8 mouse cellular contexts compared by ENCODE assay signal in genomic region chr7:144940003-144940571, GRCm38 (mm10). TPM values are rescaled to one million over a fixed set of nuclear protein-coding genes. Genes with fewer than 3 reads are reported as not detected.
DNase-seq lines count a peak whose midpoint lies in the region; ATAC-seq and TF ChIP-seq lines count a peak whose summit lies in the region.

No protein-coding gene starts in this region.

- peak overlapping the region; percentile 97 for H3K4me2 ChIP-seq in hindbrain, embryonic 14.5 days (replicated peaks)
- peak overlapping the region; percentile 95 for H3K4me2 ChIP-seq in liver, postnatal 0 days (ENCODE audit: low read depth, low read length)
- peak overlapping the region; percentile 98 for H3K4me2 ChIP-seq in stomach, postnatal 0 days (replicated peaks; ENCODE audit: low read depth)

- H3K9me3 ChIP-seq in forebrain, embryonic 10.5 days, result no peaks in the 10 kb centered on the region
- no peaks in the 10 kb centered on the region for H3K9me3 ChIP-seq in hindbrain, embryonic 14.5 days (ENCODE audit: control insufficient read depth, low read length)
- H3K9me3 ChIP-seq in liver, postnatal 0 days (ENCODE audit: low read length), result no peaks in the 10 kb centered on the region
- no peaks in the 10 kb centered on the region for H3K9me3 ChIP-seq in stomach, postnatal 0 days (ENCODE audit: control insufficient read depth, low read length)

- no peak for TF ChIP-seq CTCF in layer of hippocampus, adult 2 months (conservative IDR thresholded peaks at IDR 0.05)
- TF ChIP-seq CTCF in liver, postnatal 0 days (IDR thresholded peaks at IDR 0.05; ENCODE audit: low read depth), result no peak
- TF ChIP-seq CTCF in stomach, postnatal 0 days (IDR thresholded peaks at IDR 0.05; ENCODE audit: low read depth), result no peak

- under 1% methylated on average over 22 of the region's 22 CpGs for WGBS in forebrain, embryonic 10.5 days
- under 1% methylated on average over 22 of the region's 22 CpGs for WGBS in hindbrain, embryonic 14.5 days
- WGBS in liver, postnatal 0 days (ENCODE audit: insufficient replicate concordance), result 1% methylated on average over 22 of the region's 22 CpGs
- WGBS in stomach, postnatal 0 days, result 2% methylated on average over 19 of the region's 22 CpGs

- H3K27ac ChIP-seq in layer of hippocampus, adult 2 months, result 0 out of 2 replicates have a peak overlapping the region, but pooled peaks have one; percentile 51
- peak overlapping the region; percentile 99 for H3K27ac ChIP-seq in forebrain, embryonic 10.5 days
- H3K27ac ChIP-seq in hindbrain, embryonic 14.5 days, result peak overlapping the region; percentile 48; the same call in 1 of the 2 replicates
- peak overlapping the region; percentile 39; the same call in 1 of the 2 replicates for H3K27ac ChIP-seq in liver, postnatal 0 days (ENCODE audit: low read depth)
- peak overlapping the region; percentile 58 for H3K27ac ChIP-seq in stomach, postnatal 0 days (replicated peaks)

- peaks cover 75% of the 10 kb centered on the region for H3K4me1 ChIP-seq in forebrain, embryonic 10.5 days
- peaks cover 57% of the 10 kb centered on the region for H3K4me1 ChIP-seq in hindbrain, embryonic 14.5 days (replicated peaks; ENCODE audit: control insufficient read depth, insufficient read depth, low read length)
- H3K4me1 ChIP-seq in liver, postnatal 0 days (ENCODE audit: insufficient read depth), result peaks cover 38% of the 10 kb centered on the region
- H3K4me1 ChIP-seq in stomach, postnatal 0 days (replicated peaks; ENCODE audit: control insufficient read depth, insufficient read depth), result peaks cover 9% of the 10 kb centered on the region

- no peak for DNase-seq in layer of hippocampus, adult 2 months (ENCODE audit: low spot score in 2 of 2)
- no peak for DNase-seq in layer of hippocampus, postnatal 25 days (ENCODE audit: extremely low spot score in 1 of 2, low spot score in 1 of 2)
- DNase-seq in forebrain, embryonic 10.5 days (ENCODE audit: extremely low spot score, low spot score), result no peak
- DNase-seq in hindbrain, embryonic 14.5 days (ENCODE audit: low spot score), result no peak
- DNase-seq in liver, postnatal 0 days, result no peak
- DNase-seq in stomach, postnatal 0 days (ENCODE audit: low spot score), result peak; percentile 26
- DNase-seq in spleen, postnatal 4 days (ENCODE audit: low spot score in 2 of 2), result no peak
- DNase-seq in layer of hippocampus, adult 9-10 months (ENCODE audit: low spot score), result no peak

- peak overlapping the region; percentile 29; the same call in 1 of the 2 replicates for H3K9ac ChIP-seq in hindbrain, embryonic 14.5 days
- H3K9ac ChIP-seq in liver, postnatal 0 days (replicated peaks), result 0 out of 2 replicates have a peak overlapping the region, but pooled peaks have one; percentile 6
- H3K9ac ChIP-seq in stomach, postnatal 0 days (ENCODE audit: low read length), result peak overlapping the region; percentile 45

- peaks cover 39% of the 10 kb centered on the region for H3K27me3 ChIP-seq in forebrain, embryonic 10.5 days (ENCODE audit: poor library complexity, severe bottlenecking)
- H3K27me3 ChIP-seq in hindbrain, embryonic 14.5 days (ENCODE audit: control insufficient read depth, insufficient read depth, low read length), result peaks cover 58% of the 10 kb centered on the region
- peaks cover 61% of the 10 kb centered on the region for H3K27me3 ChIP-seq in liver, postnatal 0 days (ENCODE audit: insufficient read depth, low read length)
- H3K27me3 ChIP-seq in stomach, postnatal 0 days (ENCODE audit: control insufficient read depth, insufficient read depth, low read length), result peaks cover 4% of the 10 kb centered on the region; the same call in 1 of the 2 replicates

- H3K36me3 ChIP-seq in forebrain, embryonic 10.5 days (replicated peaks), result peaks cover 30% of the 10 kb centered on the region
- H3K36me3 ChIP-seq in hindbrain, embryonic 14.5 days (replicated peaks; ENCODE audit: control insufficient read depth, insufficient read depth), result no peaks in the 10 kb centered on the region
- no peaks in the 10 kb centered on the region for H3K36me3 ChIP-seq in liver, postnatal 0 days (replicated peaks; ENCODE audit: insufficient read depth, low read length)
- no peaks in the 10 kb centered on the region for H3K36me3 ChIP-seq in stomach, postnatal 0 days (ENCODE audit: control insufficient read depth, insufficient read depth, low read length)

- peak overlapping the region; percentile 41 for H3K4me3 ChIP-seq in layer of hippocampus, adult 2 months
- peak overlapping the region; percentile 88 for H3K4me3 ChIP-seq in forebrain, embryonic 10.5 days
- peak overlapping the region; percentile 45 for H3K4me3 ChIP-seq in hindbrain, embryonic 14.5 days (replicated peaks; ENCODE audit: low read length)
- H3K4me3 ChIP-seq in liver, postnatal 0 days (ENCODE audit: low read depth, low read length), result peak overlapping the region; percentile 64
- H3K4me3 ChIP-seq in stomach, postnatal 0 days (ENCODE audit: low read depth, low read length), result peak overlapping the region; percentile 62

- ATAC-seq in hindbrain, embryonic 14.5 days (ENCODE audit: low FRiP score), result no peak
- no peak for ATAC-seq in liver, postnatal 0 days
- ATAC-seq in stomach, postnatal 0 days (ENCODE audit: low FRiP score, low TSS enrichment), result no peak

- no peak for TF ChIP-seq EP300 in liver, postnatal 0 days (IDR thresholded peaks at IDR 0.05; ENCODE audit: low read depth)
- TF ChIP-seq EP300 in stomach, postnatal 0 days (optimal IDR thresholded peaks at IDR 0.05), result no peak

RNA-seq across cellular contexts. Expression of gene Ccnd1, which starts 0.4 kb away (rescaled TPM):
- total RNA-seq in layer of hippocampus, adult 2 months (2021), result 10 to 100 TPM; 43.7 to 48.3 TPM
- 10 to 100 TPM; 52.4 to 53.8 TPM for total RNA-seq in layer of hippocampus, postnatal 25 days (2021)
- 233 and 246 TPM in 2 replicates for polyA plus RNA-seq in forebrain, embryonic 10.5 days (2016; fragmentation: Nextera tagmentation; extraction: Ambion mirVana)
- polyA plus RNA-seq in hindbrain, embryonic 14.5 days (2014; fragmentation: Nextera tagmentation; extraction: Ambion mirVana), result 28.1 and 35.6 TPM in 2 replicates
- 10.1 TPM in 2 replicates for polyA plus RNA-seq in liver, postnatal 0 days (2015; fragmentation: Nextera tagmentation; extraction: Ambion mirVana)
- 38.7 and 38.9 TPM in 2 replicates for polyA plus RNA-seq in stomach, postnatal 0 days (2015; fragmentation: Nextera tagmentation; extraction: Ambion mirVana)

RNA-seq across cellular contexts. Expression of gene LTO1, which starts 25.2 kb away (rescaled TPM):
- total RNA-seq in layer of hippocampus, adult 2 months (2021), result 10 to 100 TPM; 26.2 to 33.8 TPM
- 10 to 100 TPM; 23.7 to 25.8 TPM for total RNA-seq in layer of hippocampus, postnatal 25 days (2021)
- polyA plus RNA-seq in forebrain, embryonic 10.5 days (2016; fragmentation: Nextera tagmentation; extraction: Ambion mirVana), result 24.6 and 26.7 TPM in 2 replicates
- 22.3 and 22.6 TPM in 2 replicates for polyA plus RNA-seq in hindbrain, embryonic 14.5 days (2014; fragmentation: Nextera tagmentation; extraction: Ambion mirVana)
- 6.3 and 7.0 TPM in 2 replicates for polyA plus RNA-seq in liver, postnatal 0 days (2015; fragmentation: Nextera tagmentation; extraction: Ambion mirVana)
- 17.1 and 17.8 TPM in 2 replicates for polyA plus RNA-seq in stomach, postnatal 0 days (2015; fragmentation: Nextera tagmentation; extraction: Ambion mirVana)

RNA-seq across cellular contexts. Expression of gene Fgf15, which starts 43.8 kb away (rescaled TPM):
- not detected for total RNA-seq in layer of hippocampus, adult 2 months (2021)
- not detected for total RNA-seq in layer of hippocampus, postnatal 25 days (2021)
- polyA plus RNA-seq in forebrain, embryonic 10.5 days (2016; fragmentation: Nextera tagmentation; extraction: Ambion mirVana), result 60.7 and 78.7 TPM in 2 replicates
- polyA plus RNA-seq in hindbrain, embryonic 14.5 days (2014; fragmentation: Nextera tagmentation; extraction: Ambion mirVana), result 13.7 and 18.5 TPM in 2 replicates
- not detected in 2 replicates for polyA plus RNA-seq in liver, postnatal 0 days (2015; fragmentation: Nextera tagmentation; extraction: Ambion mirVana)
- polyA plus RNA-seq in stomach, postnatal 0 days (2015; fragmentation: Nextera tagmentation; extraction: Ambion mirVana), result not detected in 2 replicates

Comparison
In these comparisons a context has a peak if more than half of its experiments do, and no peak if none do; other contexts are left out.
1. H3K27ac ChIP-seq: peak in every context shown above with its lines; median percentile 99 in forebrain, embryonic 10.5 days; 58 in stomach, postnatal 0 days; 51 in layer of hippocampus, adult 2 months; 48 in hindbrain, embryonic 14.5 days; 39 in liver, postnatal 0 days.
2. RNA of gene Fgf15, which starts 43.8 kb away (polyA plus RNA-seq): 60.7 to 78.7 TPM in forebrain, embryonic 10.5 days and 13.7 to 18.5 TPM in hindbrain, embryonic 14.5 days; not detected in liver, postnatal 0 days and not detected in stomach, postnatal 0 days; every median in the first group is over 10 times any median in the second.
3. Peak in every context shown above with its lines, with median percentiles within 50 percentile points of each other: H3K4me3 ChIP-seq, H3K4me2 ChIP-seq and H3K9ac ChIP-seq.